Mouse (Mus musculus) thymus, adult 2 months (tissue): Measurements from ENCODE around the gene Utp3. TPM values are rescaled to one million over a fixed set of nuclear protein-coding genes. Genes with fewer than 3 reads are reported as not detected.
"Not testable (repeated sequence)": the region's sequence is repeated elsewhere in the genome, so short reads cannot be mapped to it uniquely, and the experiment has no call there.

Experiments used
- DNase-seq: peaks from one replicate; pipeline ENCODE4 v3.0.0; 2021
- H3K27ac ChIP-seq: fragments of 200-500 bp; 2 replicates; pipeline ENCODE4 v1.5.1; 2012; ENCODE audit warnings: low read length, control low read depth; ENCODE audit not compliant: control insufficient read depth, insufficient read depth
- H3K27me3 ChIP-seq: fragments of 200-500 bp; 2 replicates; pipeline ENCODE4 v1.6.1; 2012; ENCODE audit warnings: mild to moderate bottlenecking, low read length, moderate library complexity, mixed read lengths; ENCODE audit not compliant: control insufficient read depth, insufficient read depth
- H3K36me3 ChIP-seq: fragments of 200-500 bp; 2 replicates; pipeline ENCODE4 v1.6.1; 2012; ENCODE audit warnings: mild to moderate bottlenecking, low read length, moderate library complexity; ENCODE audit not compliant: control insufficient read depth, insufficient read depth
- H3K4me1 ChIP-seq: fragments of 200-500 bp; replicated peaks from 2 replicates; pipeline ENCODE4 v1.6.1; 2012; ENCODE audit warnings: low read length; ENCODE audit not compliant: control insufficient read depth, insufficient read depth
- H3K4me3 ChIP-seq: fragments of 200-500 bp; 2 replicates; pipeline ENCODE4 v1.5.1; 2012; ENCODE audit warnings: mild to moderate bottlenecking, low read length, control low read depth, moderate library complexity; ENCODE audit not compliant: control insufficient read depth, insufficient read depth
- CTCF ChIP-seq: fragments of 200-500 bp; IDR thresholded peaks from 2 replicates; pipeline ENCODE4 v1.5.1; 2012; ENCODE audit warnings: mild to moderate bottlenecking, control low read depth, low read length, moderate library complexity, borderline replicate concordance; ENCODE audit not compliant: control insufficient read depth, poor library complexity, insufficient read depth; ENCODE audit errors: extremely low read depth
- POLR2A ChIP-seq: fragments of 200-500 bp; IDR thresholded peaks from 2 replicates; pipeline ENCODE4 v1.6.1; 2012; ENCODE audit warnings: mild to moderate bottlenecking, low read length, control low read depth, moderate library complexity; ENCODE audit not compliant: control insufficient read depth, poor library complexity, insufficient read depth; ENCODE audit errors: extremely low read depth
- WGBS: fragments of 180-500 bp; shearing (Covaris S2); methylation state at CpG from one replicate; pipeline ENCODE4 v1.1.7; 2018; 5-methylcytosine and 5-hydroxymethylcytosine counted together
- polyA plus RNA-seq: library from polyadenylated mRNA; depleted of rRNA; stranded (reverse); fragments of >200 nt; gene quantifications from 2 replicates; pipeline ENCODE4 v1.2.3, GENCODE M21; 2012

Gene Utp3
- polyA plus RNA-seq, 1 experiment, result 21.3 TPM

DNA sequence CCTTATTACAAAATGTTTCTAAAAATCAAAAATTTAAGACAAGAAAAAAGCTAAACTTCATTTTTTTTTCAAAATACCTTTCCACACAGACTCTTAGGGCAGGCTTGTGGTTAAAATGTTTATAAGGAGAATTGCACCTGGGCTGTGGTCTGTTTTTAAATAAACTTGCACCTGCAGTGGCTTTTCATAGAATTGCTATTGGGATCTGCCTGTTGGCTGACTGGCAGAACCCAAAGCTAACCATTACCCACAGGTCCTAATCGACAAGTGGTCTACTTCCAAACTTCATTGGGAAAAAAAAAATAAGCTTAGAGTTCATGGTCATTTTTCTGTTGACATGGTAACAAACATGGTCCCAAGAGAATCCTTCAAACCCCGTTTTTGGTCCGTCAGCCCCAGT lies 19.6 kb upstream of the Utp3 start:
- peaks cover 12% of the 10 kb centered on the region for H3K4me1 ChIP-seq
- peak; percentile 24 for DNase-seq
- TF ChIP-seq POLR2A (no peak), CTCF (no peak)
- H3K4me3 ChIP-seq, result no peak overlapping the region
- WGBS, result 8% methylated on average over 3 of the region's 3 CpGs
- no peaks in the 10 kb centered on the region for H3K27me3 ChIP-seq
- no peaks in the 10 kb centered on the region for H3K36me3 ChIP-seq
- no peak overlapping the region; the same call in 1 of the 2 replicates for H3K27ac ChIP-seq

DNA sequence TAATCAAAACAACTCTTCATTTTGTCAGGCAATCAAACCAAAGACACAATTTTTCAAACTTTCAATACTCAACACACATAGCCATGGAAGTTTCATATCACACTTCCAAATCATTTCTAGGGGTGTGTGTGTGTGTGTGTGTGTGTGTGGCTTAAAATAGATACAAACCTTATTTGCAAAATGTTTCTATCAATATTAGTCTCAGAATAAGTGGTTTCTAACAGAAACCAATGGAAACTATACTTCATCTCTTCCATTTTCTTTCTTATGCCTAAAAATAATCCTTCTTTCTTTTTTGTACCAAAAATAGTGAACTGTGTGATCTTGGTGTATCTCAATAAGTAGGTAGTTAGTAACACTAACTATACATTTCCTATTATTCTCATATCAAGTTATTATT lies 13.4 kb upstream of the Utp3 start:
- Histone ChIP-seq H3K4me3 (no peak overlapping the region), H3K36me3 (no peaks in the 10 kb centered on the region), H3K4me1 (peaks cover 7% of the 10 kb centered on the region), H3K27ac (no peak overlapping the region), H3K27me3 (no peaks in the 10 kb centered on the region)
- TF ChIP-seq POLR2A (no peak), CTCF (no peak)
- no peak for DNase-seq

DNA sequence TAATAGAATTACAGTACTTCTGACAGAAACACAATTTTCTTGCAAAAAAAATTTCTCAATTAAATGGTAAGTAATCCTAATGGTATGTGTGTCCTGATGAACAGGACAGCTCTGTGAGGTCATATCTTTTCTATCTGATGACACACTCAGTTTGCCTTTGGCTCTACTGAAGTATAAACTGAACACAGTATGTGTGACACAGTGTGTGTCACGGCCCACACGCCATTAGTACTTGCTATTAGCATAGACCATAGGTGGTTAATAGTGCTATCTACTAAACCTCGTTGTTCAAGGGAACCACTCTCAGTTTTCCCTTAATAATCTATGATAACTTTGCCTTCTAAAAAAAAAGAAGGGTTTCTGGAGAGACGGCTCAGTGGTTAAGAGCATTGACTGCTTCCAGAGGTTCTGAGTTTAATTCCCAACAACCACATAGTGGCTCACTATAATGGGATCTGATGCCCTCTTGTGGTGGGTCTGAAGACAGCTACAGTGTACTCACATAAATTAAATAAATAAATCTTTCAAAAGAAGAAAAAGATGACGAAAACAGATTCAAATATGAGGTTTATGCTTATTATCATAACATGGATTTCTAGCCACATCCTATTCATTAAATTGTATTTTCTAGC lies 11.5 kb upstream of the Utp3 start:
- H3K36me3 ChIP-seq, result no peaks in the 10 kb centered on the region
- WGBS, result 54% methylated on average over 5 of the region's 5 CpGs
- no peaks in the 10 kb centered on the region for H3K4me1 ChIP-seq
- DNase-seq, result peak; percentile 60
- H3K27me3 ChIP-seq, result no peaks in the 10 kb centered on the region
- no peak for TF ChIP-seq CTCF
- no peak for TF ChIP-seq POLR2A
- no peak overlapping the region for H3K27ac ChIP-seq
- no peak overlapping the region for H3K4me3 ChIP-seq

DNA sequence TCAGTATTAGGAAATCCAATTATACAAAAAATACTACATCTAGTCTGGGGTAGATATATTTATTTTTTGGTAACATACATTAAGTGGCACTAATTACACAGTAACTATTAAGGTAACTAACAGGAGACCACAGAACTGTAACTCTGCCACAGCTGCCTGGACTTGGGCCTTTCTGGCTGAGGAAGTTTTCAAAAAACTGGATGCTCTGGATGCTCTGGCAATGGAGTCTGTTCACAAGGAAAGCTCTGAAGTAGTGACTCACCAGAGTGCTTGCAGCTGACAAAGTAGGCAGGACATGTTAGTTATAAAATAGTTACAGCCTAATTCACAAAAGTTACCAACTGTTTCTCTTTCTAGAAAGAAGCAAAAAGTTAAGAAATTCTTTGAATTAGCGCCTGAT lies 9.9 kb upstream of the Utp3 start:
- not testable (repeated sequence) for H3K27me3 ChIP-seq, H3K27ac ChIP-seq, H3K4me1 ChIP-seq, H3K36me3 ChIP-seq, H3K4me3 ChIP-seq, DNase-seq
- WGBS, result 98% methylated on average over 1 of the region's 1 CpGs

DNA sequence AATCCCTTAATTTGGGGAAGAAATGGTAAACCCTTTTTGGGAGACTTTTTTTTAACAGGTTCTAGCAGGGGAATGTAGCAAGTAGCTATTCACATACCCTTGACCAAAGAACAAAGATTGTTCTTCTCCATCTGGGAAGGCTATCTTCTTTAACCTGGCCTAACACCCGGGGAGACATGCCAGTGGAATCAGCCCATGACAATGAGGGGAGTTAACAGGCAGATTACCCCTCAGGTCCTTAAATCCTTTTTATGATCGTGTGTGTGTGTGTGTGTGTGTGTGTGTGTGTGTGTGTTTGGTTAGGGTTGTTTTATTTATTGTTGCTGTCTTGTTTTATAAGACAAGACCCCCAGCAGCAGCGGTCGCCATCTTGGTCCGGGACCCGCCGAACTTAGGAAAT lies 8.7 kb upstream of the Utp3 start:
- no peaks in the 10 kb centered on the region for H3K36me3 ChIP-seq
- H3K4me1 ChIP-seq, result no peaks in the 10 kb centered on the region
- TF ChIP-seq POLR2A (no peak), CTCF (no peak)
- H3K4me3 ChIP-seq, result no peak overlapping the region
- WGBS, result 92% methylated on average over 7 of the region's 7 CpGs
- no peak overlapping the region for H3K27ac ChIP-seq
- DNase-seq, result no peak
- H3K27me3 ChIP-seq, result no peaks in the 10 kb centered on the region

DNA sequence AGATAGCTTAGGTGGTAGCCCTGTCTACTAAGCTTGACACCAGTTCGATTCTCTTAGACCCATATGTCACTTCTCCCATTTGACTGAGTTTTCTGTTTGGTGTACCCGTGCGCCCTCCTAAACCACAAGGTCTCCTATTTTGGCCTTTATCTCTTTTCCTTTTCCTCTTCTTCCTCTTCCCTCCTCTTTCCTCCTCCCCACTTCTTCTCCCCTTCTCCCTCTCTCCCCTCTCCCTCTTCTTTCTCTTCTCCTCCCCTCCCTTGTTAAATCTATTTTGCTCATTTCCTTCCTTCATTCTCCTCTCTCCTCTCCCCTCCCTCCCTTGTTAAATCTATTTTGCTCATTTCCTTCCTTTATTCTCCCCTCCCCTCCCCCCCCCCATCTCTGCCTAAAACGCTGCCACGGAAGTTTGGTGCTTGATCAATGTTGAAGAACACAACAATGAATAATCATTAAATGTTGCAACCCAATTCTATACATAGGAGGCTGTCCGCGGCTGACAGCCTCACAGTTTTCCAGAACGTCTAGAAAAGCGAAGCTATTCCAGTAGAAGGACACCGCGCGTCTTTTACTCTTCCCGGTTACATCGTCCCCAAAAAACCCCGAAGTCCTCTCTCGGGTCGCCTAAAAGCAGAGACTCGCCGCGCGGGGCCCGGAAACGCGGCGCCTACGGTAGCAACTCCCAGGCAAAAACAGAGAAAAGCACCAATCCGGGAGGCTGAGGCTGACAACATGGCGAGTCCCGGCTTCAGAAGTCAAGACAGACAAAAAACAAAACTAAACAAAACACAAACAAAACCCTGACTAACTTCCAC lies 784 bp upstream of the Utp3 start:
- Histone ChIP-seq H3K27me3 (no peaks in the 10 kb centered on the region), H3K4me3 (peak overlapping the region; percentile 53), H3K36me3 (no peaks in the 10 kb centered on the region), H3K27ac (peak overlapping the region; percentile 95), H3K4me1 (peaks cover 13% of the 10 kb centered on the region)
- WGBS, result under 1% methylated on average over 29 of the region's 29 CpGs
- TF ChIP-seq CTCF (no peak), POLR2A (no peak)
- DNase-seq, result no peak

DNA sequence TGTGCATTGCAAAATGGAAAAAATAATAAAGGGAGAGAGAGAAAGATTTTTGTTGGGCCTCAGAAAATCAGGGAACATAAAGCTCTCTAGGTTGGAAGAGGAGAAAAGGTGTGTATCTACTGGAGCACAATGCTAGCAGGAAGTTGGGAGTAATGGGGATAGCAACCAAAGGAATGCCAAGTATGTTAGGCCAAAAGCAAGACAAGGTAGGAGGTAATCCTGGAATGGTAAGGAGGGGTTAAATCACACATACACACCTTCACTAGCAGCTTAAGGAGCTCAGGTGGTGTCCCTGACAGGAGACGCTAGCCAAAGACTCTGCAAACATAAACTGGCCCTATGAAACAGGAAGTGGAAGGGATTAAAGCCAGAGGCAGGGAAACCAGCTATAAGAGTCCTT lies 4.7 kb downstream of the Utp3 start:
- 60% methylated on average over 1 of the region's 1 CpGs for WGBS
- DNase-seq, result no peak
- Histone ChIP-seq H3K4me1 (peaks cover 12% of the 10 kb centered on the region), H3K4me3 (no peak overlapping the region), H3K36me3 (no peaks in the 10 kb centered on the region), H3K27ac (no peak overlapping the region), H3K27me3 (no peaks in the 10 kb centered on the region)
- TF ChIP-seq POLR2A (no peak), CTCF (no peak)
